Comparison of ENCODE assay signal across 10 mouse cellular contexts in genomic region chr2:116067711-116068110, GRCm38 (mm10). TPM values are rescaled to one million over a fixed set of nuclear protein-coding genes. Genes with fewer than 3 reads are reported as not detected.
DNase-seq lines count a peak whose midpoint lies in the region; ATAC-seq lines count a peak whose summit lies in the region.
"Had no signal": no experiment of that assay in that cellular context is flagged by ENCODE, and none has a peak within 500 bp of the region (broad histone marks: within the 10 kb centered on the region; RNA-seq: fewer than 3 reads in every experiment).

No protein-coding gene starts in this region.

- peaks cover 13% of the 10 kb centered on the region; the same call in 1 of the 2 replicates for H3K4me1 ChIP-seq in heart, embryonic 11.5 days (ENCODE audit: control insufficient read depth, insufficient read depth, low read length)
- peaks cover 12% of the 10 kb centered on the region; the same call in 1 of the 2 replicates for H3K4me1 ChIP-seq in embryonic facial prominence, embryonic 15.5 days
- 0 out of 2 replicates have a peak, but pooled peaks cover 8% of the 10 kb centered on the region for H3K4me1 ChIP-seq in kidney, embryonic 16.5 days (ENCODE audit: insufficient read depth, low read length)
- H3K4me1 ChIP-seq in midbrain, embryonic 14.5 days (ENCODE audit: control insufficient read depth, insufficient read depth, low read length) = no peaks in the 10 kb centered on the region

- peak overlapping the region; percentile 91 for H3K4me2 ChIP-seq in heart, embryonic 11.5 days
- peak overlapping the region; percentile 72 for H3K4me2 ChIP-seq in embryonic facial prominence, embryonic 15.5 days (replicated peaks)
- peak overlapping the region; percentile 78 for H3K4me2 ChIP-seq in kidney, embryonic 16.5 days (replicated peaks; ENCODE audit: low read depth, low read length)
- peak overlapping the region; percentile 59 for H3K4me2 ChIP-seq in midbrain, embryonic 14.5 days (ENCODE audit: low read length)

- no peaks in the 10 kb centered on the region for H3K9me3 ChIP-seq in heart, embryonic 11.5 days (replicated peaks; ENCODE audit: control insufficient read depth, low read length)
- no peaks in the 10 kb centered on the region for H3K9me3 ChIP-seq in embryonic facial prominence, embryonic 15.5 days (replicated peaks)
- no peaks in the 10 kb centered on the region for H3K9me3 ChIP-seq in kidney, embryonic 16.5 days (ENCODE audit: low read length)
- H3K9me3 ChIP-seq in midbrain, embryonic 14.5 days (ENCODE audit: control insufficient read depth, low read length) = no peaks in the 10 kb centered on the region

- H3K27me3 ChIP-seq in heart, embryonic 11.5 days (ENCODE audit: control insufficient read depth, insufficient read depth, low read length) = no peaks in the 10 kb centered on the region
- peaks cover 21% of the 10 kb centered on the region for H3K27me3 ChIP-seq in embryonic facial prominence, embryonic 15.5 days
- H3K27me3 ChIP-seq in kidney, embryonic 16.5 days (ENCODE audit: insufficient read depth, low read length) = no peaks in the 10 kb centered on the region
- H3K27me3 ChIP-seq in midbrain, embryonic 14.5 days (ENCODE audit: control insufficient read depth, insufficient read depth, low read length) = peaks cover 11% of the 10 kb centered on the region

- H3K36me3 ChIP-seq in heart, embryonic 11.5 days (ENCODE audit: control insufficient read depth, insufficient read depth, low read length) = no peaks in the 10 kb centered on the region
- no peaks in the 10 kb centered on the region for H3K36me3 ChIP-seq in embryonic facial prominence, embryonic 15.5 days
- no peaks in the 10 kb centered on the region for H3K36me3 ChIP-seq in kidney, embryonic 16.5 days (ENCODE audit: insufficient read depth, low read length)
- H3K36me3 ChIP-seq in midbrain, embryonic 14.5 days (ENCODE audit: control insufficient read depth, insufficient read depth, low read length) = no peaks in the 10 kb centered on the region
- H3K36me3 ChIP-seq: G1E had no signal

- peak overlapping the region; percentile 63 for H3K4me3 ChIP-seq in heart, embryonic 11.5 days (ENCODE audit: low read depth, low read length)
- peak overlapping the region; percentile 63 for H3K4me3 ChIP-seq in embryonic facial prominence, embryonic 15.5 days (replicated peaks)
- H3K4me3 ChIP-seq in kidney, embryonic 16.5 days (ENCODE audit: low read length) = peak overlapping the region; percentile 83
- H3K4me3 ChIP-seq in midbrain, embryonic 14.5 days (replicated peaks; ENCODE audit: low read depth, low read length) = peak overlapping the region; percentile 66

- DNase-seq in heart, adult 9 months (ENCODE audit: low spot score in 2 of 2) = no peak
- peak; percentile 58 for DNase-seq in midbrain, embryonic 14.5 days
- no peak for DNase-seq in layer of hippocampus, adult 8-10 months (ENCODE audit: low spot score in 2 of 2)
- DNase-seq in cerebellum, adult 8-10 months = no peak
- no peak for DNase-seq in c-Kit-positive CD71-positive TER-119-positive erythroid progenitor cells, embryonic 14.5 days (ENCODE audit: low spot score)

- peak overlapping the region; percentile 98 for H3K27ac ChIP-seq in heart, embryonic 11.5 days (ENCODE audit: low read depth, low read length)
- H3K27ac ChIP-seq in embryonic facial prominence, embryonic 15.5 days (replicated peaks) = peak overlapping the region; percentile 74
- H3K27ac ChIP-seq in kidney, embryonic 16.5 days (ENCODE audit: low read length) = peak overlapping the region; percentile 99
- peak overlapping the region; percentile 93 for H3K27ac ChIP-seq in midbrain, embryonic 14.5 days (replicated peaks; ENCODE audit: low read depth, low read length)
- H3K27ac ChIP-seq: macrophage had no signal

- 1% methylated on average over 15 of the region's 15 CpGs for WGBS in heart, embryonic 11.5 days (ENCODE audit: insufficient replicate concordance)
- WGBS in embryonic facial prominence, embryonic 15.5 days = 10% methylated on average over 15 of the region's 15 CpGs
- WGBS in kidney, embryonic 16.5 days = under 1% methylated on average over 15 of the region's 15 CpGs
- 1% methylated on average over 15 of the region's 15 CpGs for WGBS in midbrain, embryonic 14.5 days

- no peak for ATAC-seq in heart, embryonic 11.5 days (replicated peaks; ENCODE audit: insufficient number of reproducible peaks, low FRiP score, low TSS enrichment)
- ATAC-seq in embryonic facial prominence, embryonic 15.5 days (ENCODE audit: insufficient number of reproducible peaks, low FRiP score, low TSS enrichment, low read depth) = no peak
- ATAC-seq in kidney, embryonic 16.5 days (ENCODE audit: low FRiP score, low TSS enrichment) = no peak
- ATAC-seq in midbrain, embryonic 14.5 days (ENCODE audit: low FRiP score, low TSS enrichment) = no peak

- H3K9ac ChIP-seq in heart, embryonic 11.5 days (ENCODE audit: low read depth, low read length) = peak overlapping the region; percentile 91
- H3K9ac ChIP-seq in embryonic facial prominence, embryonic 15.5 days = peak overlapping the region; percentile 9; the same call in 1 of the 2 replicates
- peak overlapping the region; percentile 91 for H3K9ac ChIP-seq in kidney, embryonic 16.5 days (replicated peaks; ENCODE audit: low read length)
- H3K9ac ChIP-seq in midbrain, embryonic 14.5 days (replicated peaks; ENCODE audit: low read length) = peak overlapping the region; percentile 74

RNA-seq across cellular contexts. Expression of gene Meis2, which starts 2.1 kb away (rescaled TPM):
- polyA plus RNA-seq in heart, embryonic 11.5 days (2014; fragmentation: Nextera tagmentation; extraction: Ambion mirVana) = 50.5 and 59.8 TPM in 2 replicates
- 33.4 and 36.4 TPM in 2 replicates for polyA plus RNA-seq in embryonic facial prominence, embryonic 15.5 days (2015; fragmentation: Nextera tagmentation; extraction: Ambion mirVana)
- polyA plus RNA-seq in kidney, embryonic 16.5 days (2015; fragmentation: Nextera tagmentation; extraction: Ambion mirVana) = 72.6 and 90.3 TPM in 2 replicates
- 83.1 and 84.9 TPM in 2 replicates for polyA plus RNA-seq in midbrain, embryonic 14.5 days (2014; fragmentation: Nextera tagmentation; extraction: Ambion mirVana)
- 10 to 100 TPM; 43.4 to 69.1 (median 50.4) TPM for total RNA-seq in layer of hippocampus, adult 8-10 months (2022)
- polyA plus RNA-seq: macrophage had no signal

Comparison
In these comparisons a context has a peak if more than half of its experiments do, and no peak if none do; other contexts are left out.
1. H3K9ac ChIP-seq: peak in every context shown above with its lines; median percentile 91 in heart, embryonic 11.5 days; 91 in kidney, embryonic 16.5 days; 74 in midbrain, embryonic 14.5 days; 9 in embryonic facial prominence, embryonic 15.5 days.